8 mouse cellular contexts compared by ENCODE assay signal in genomic region chr16:18426802-18427280, GRCm38 (mm10). TPM values are rescaled to one million over a fixed set of nuclear protein-coding genes. Genes with fewer than 3 reads are reported as not detected.
DNase-seq lines count a peak whose midpoint lies in the region; ATAC-seq and TF ChIP-seq lines count a peak whose summit lies in the region.

Gene Comt, minus strand, starts transcription at chr16:18426852.

- no peaks in the 10 kb centered on the region for H3K27me3 ChIP-seq in intestine, postnatal 0 days (replicated peaks; ENCODE audit: control insufficient read depth, insufficient read depth, low read length)
- H3K27me3 ChIP-seq in midbrain, embryonic 11.5 days (ENCODE audit: control insufficient read depth, insufficient read depth, low read length), result no peaks in the 10 kb centered on the region

- intact Hi-C loops in gastrocnemius, postnatal 36 days (cut with DNase I), result no loop called here

- no peaks in the 10 kb centered on the region for H3K9me3 ChIP-seq in intestine, postnatal 0 days (ENCODE audit: control insufficient read depth)
- no peaks in the 10 kb centered on the region for H3K9me3 ChIP-seq in midbrain, embryonic 11.5 days (ENCODE audit: control insufficient read depth, low read length)

- TF ChIP-seq POLR2A in bone marrow, adult 2 months (IDR thresholded peaks at IDR 0.05; ENCODE audit: borderline replicate concordance, control insufficient read depth, low read depth, low read length), result no peak

- no peak for TF ChIP-seq CTCF in bone marrow, adult 2 months (IDR thresholded peaks at IDR 0.05; ENCODE audit: control insufficient read depth, insufficient read depth, low read length)
- TF ChIP-seq CTCF in intestine, postnatal 0 days (IDR thresholded peaks at IDR 0.05; ENCODE audit: low read depth), result no peak

- H3K27ac ChIP-seq in bone marrow, adult 2 months (ENCODE audit: control insufficient read depth, insufficient read depth, low read depth, low read length, poor library complexity), result peak within 1 kb of the TSS; percentile 82
- peak within 1 kb of the TSS; percentile 79 for H3K27ac ChIP-seq in intestine, postnatal 0 days (ENCODE audit: low read depth, low read length)
- H3K27ac ChIP-seq in midbrain, embryonic 11.5 days (ENCODE audit: low read depth, low read length), result no peak within 1 kb of the TSS

- H3K4me3 ChIP-seq in bone marrow, adult 2 months (replicated peaks; ENCODE audit: control insufficient read depth, low read depth, low read length), result peak within 1 kb of the TSS; percentile 87
- H3K4me3 ChIP-seq in intestine, postnatal 0 days (ENCODE audit: low read depth, low read length), result peak within 1 kb of the TSS; percentile 75
- H3K4me3 ChIP-seq in midbrain, embryonic 11.5 days (ENCODE audit: low read depth, low read length), result peak within 1 kb of the TSS; percentile 67

- peaks cover 1% of the 10 kb centered on the region; the same call in 1 of the 2 replicates for H3K4me1 ChIP-seq in bone marrow, adult 2 months (ENCODE audit: control insufficient read depth, insufficient read depth, low read length)
- peaks cover 8% of the 10 kb centered on the region; the same call in 1 of the 2 replicates for H3K4me1 ChIP-seq in intestine, postnatal 0 days (replicated peaks; ENCODE audit: control insufficient read depth, insufficient read depth, low read length)
- peaks cover 7% of the 10 kb centered on the region for H3K4me1 ChIP-seq in midbrain, embryonic 11.5 days (ENCODE audit: control insufficient read depth, insufficient read depth, low read length)

- H3K4me2 ChIP-seq in intestine, postnatal 0 days (replicated peaks; ENCODE audit: low read depth), result peak within 1 kb of the TSS; percentile 87
- H3K4me2 ChIP-seq in midbrain, embryonic 11.5 days, result peak within 1 kb of the TSS; percentile 81

- H3K9ac ChIP-seq in intestine, postnatal 0 days (ENCODE audit: low read depth, low read length), result peak within 1 kb of the TSS; percentile 80
- peak within 1 kb of the TSS; percentile 83 for H3K9ac ChIP-seq in midbrain, embryonic 11.5 days (ENCODE audit: low read length)

- H3K36me3 ChIP-seq in intestine, postnatal 0 days (ENCODE audit: control insufficient read depth, insufficient read depth), result peaks cover 14% of the 10 kb centered on the region
- no peaks in the 10 kb centered on the region for H3K36me3 ChIP-seq in midbrain, embryonic 11.5 days (ENCODE audit: control insufficient read depth, insufficient read depth, low read length)

- no peak for ATAC-seq in intestine, postnatal 0 days
- ATAC-seq in midbrain, embryonic 11.5 days (ENCODE audit: low FRiP score), result no peak

- WGBS in bone marrow, adult 2 months, result 32% methylated on average over 5 of the region's 5 CpGs
- 52% methylated on average over 5 of the region's 5 CpGs for WGBS in intestine, postnatal 0 days
- WGBS in midbrain, embryonic 11.5 days, result 60% methylated on average over 5 of the region's 5 CpGs

- no peak for DNase-seq in layer of hippocampus, adult 18-20 months (ENCODE audit: low spot score in 2 of 2)
- no peak for DNase-seq in layer of hippocampus, adult 9-10 months (ENCODE audit: low spot score)
- no peak for DNase-seq in gastrocnemius, postnatal 36 days
- peak; percentile 88 for DNase-seq in midbrain, embryonic 11.5 days (ENCODE audit: low spot score, missing footprints)
- no peak for DNase-seq in adipocyte (ENCODE audit: low spot score)
- no peak for DNase-seq in cerebellum, adult 18-20 months

RNA-seq across cellular contexts. Expression of gene Comt, which starts in this region (rescaled TPM):
- 10 to 100 TPM; 78.2 to 82.4 TPM for total RNA-seq in layer of hippocampus, adult 18-20 months (2021)
- 40.6 and 53.8 TPM in 2 replicates for polyA plus RNA-seq in bone marrow, adult 2 months (2011; ENCODE audit: insufficient read depth, insufficient read length, low replicate concordance, missing spikeins)
- 10 to 100 TPM; 35.4 to 38.4 TPM for total RNA-seq in gastrocnemius, postnatal 36 days (2021)
- 103 and 107 TPM in 2 replicates for polyA plus RNA-seq in intestine, postnatal 0 days (2015; fragmentation: Nextera tagmentation; extraction: Ambion mirVana)
- 50.8 and 52.5 TPM in 2 replicates for polyA plus RNA-seq in midbrain, embryonic 11.5 days (2014; fragmentation: Nextera tagmentation; extraction: Ambion mirVana)
